Mouse (Mus musculus): ENCODE data around the gene Map1lc3b. TPM values are rescaled to one million over a fixed set of nuclear protein-coding genes. Genes with fewer than 3 reads are reported as not detected.

Map1lc3b gene
- polyA plus RNA-seq, 1 experiment from 2014 or later: 352 TPM

DNA sequence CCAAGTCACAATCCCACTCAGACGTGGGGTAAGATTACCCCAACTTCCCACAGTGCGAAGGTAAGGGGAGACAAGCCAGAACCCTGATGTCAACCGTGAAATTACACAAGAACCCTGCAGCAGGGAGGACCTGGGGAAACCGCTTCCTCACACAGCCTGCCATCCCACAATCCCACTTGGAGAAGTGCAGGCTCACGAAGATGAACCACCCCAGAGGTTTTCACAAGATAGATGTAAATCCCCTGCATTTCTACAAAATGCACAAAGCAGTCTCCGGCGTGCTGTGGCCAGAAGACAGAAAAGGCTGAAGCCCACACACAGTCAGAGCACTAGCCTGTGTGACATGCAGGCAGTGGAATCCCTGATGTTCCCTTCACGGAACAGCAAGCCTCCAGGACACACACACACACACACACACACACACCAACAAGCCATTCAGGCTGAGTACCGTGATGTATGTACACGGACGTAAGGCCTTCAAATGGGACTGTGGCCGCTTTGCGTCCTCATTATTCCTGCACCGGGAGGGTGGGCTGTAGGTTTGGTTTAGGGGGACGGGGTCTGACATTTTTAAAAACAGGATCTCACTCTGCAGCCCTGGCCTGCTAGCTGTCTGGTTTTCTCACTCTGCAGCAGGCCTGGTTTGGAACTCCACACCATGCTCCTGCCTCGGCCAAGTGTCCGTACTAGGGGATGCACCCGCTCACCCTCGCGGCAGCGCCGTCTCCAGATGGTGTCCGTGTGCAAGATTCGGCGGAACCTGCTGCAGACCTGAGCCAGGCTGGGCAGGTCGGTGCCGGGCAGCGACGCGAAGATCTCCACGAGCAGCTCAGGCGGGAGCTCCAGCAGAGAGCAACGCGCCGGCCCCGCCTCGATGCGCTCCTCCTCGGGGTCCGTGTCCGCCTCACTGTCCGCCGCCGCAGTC, 12.1 kb upstream of the Map1lc3b start:
- peak; percentile 67 for ATAC-seq (ENCODE audit: low FRiP score, low read depth)
- Histone ChIP-seq H3K9me3 (no peaks in the 10 kb centered on the region), H3K27me3 (no peaks in the 10 kb centered on the region), H3K4me2 (peak overlapping the region; percentile 91), H3K9ac (peak overlapping the region; percentile 88), H3K27ac (replicated peaks) (peak overlapping the region; percentile 79), H3K36me3 (no peaks in the 10 kb centered on the region), H3K4me3 (peak overlapping the region; percentile 95), H3K4me1 (replicated peaks) (peaks cover 37% of the 10 kb centered on the region)
- WGBS: 1% methylated on average over 43 of the region's 44 CpGs

DNA sequence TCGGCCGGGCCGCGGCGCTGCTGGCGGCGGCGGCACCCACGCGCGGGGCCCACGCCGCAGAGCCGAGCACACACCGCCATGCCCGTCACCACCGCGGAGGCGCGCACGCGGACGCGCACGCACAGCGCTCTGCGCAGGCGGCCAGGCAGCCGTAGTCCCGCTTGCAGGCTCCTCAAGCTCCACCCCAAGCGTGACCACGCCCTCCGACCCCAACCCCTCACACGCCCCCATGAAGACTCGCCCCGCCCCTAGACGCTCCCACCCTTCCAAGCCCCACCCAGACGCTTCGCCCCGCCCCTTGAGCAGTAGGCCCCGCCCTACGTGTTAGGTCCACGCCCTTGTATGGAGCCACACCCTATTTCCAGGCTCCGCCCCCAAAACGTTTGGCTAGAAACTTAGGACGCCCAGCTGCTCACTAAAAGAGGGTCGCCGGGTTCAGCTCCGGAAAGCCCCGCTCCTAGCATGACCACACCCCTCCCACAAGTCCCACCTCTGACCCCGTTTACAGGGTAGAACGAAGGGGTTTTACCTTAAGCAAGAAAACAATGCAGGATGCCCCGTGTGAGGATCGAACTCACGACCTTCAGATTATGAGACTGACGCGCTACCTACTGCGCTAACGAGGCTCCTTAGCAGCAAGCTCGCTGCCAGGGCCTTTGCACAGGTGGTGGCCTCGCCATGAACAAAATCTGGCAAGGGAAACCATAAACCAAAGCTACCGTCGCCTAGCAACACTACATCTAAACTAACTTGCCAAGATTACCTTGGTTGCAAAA, 11.3 kb upstream of the Map1lc3b start, which contains the start of gene Fbxo31:
Gene Fbxo31, minus strand, starts transcription at position 131 of the 776 bp plus-strand sequence.
- H3K4me3 ChIP-seq: peak within 1 kb of the TSS; percentile 95
- peaks cover 37% of the 10 kb centered on the region for H3K4me1 ChIP-seq (replicated peaks)
- peak within 1 kb of the TSS; percentile 91 for H3K4me2 ChIP-seq
- ATAC-seq (ENCODE audit: low FRiP score, low read depth): peak; percentile 91
- peak within 1 kb of the TSS; percentile 88 for H3K9ac ChIP-seq
- no peaks in the 10 kb centered on the region for H3K9me3 ChIP-seq
- 0 out of 2 replicates have a peak, but pooled peaks cover 3% of the 10 kb centered on the region for H3K27me3 ChIP-seq
- H3K27ac ChIP-seq (replicated peaks): peak within 1 kb of the TSS; percentile 79
- no peaks in the 10 kb centered on the region for H3K36me3 ChIP-seq
- under 1% methylated on average over 62 of the region's 63 CpGs for WGBS

DNA sequence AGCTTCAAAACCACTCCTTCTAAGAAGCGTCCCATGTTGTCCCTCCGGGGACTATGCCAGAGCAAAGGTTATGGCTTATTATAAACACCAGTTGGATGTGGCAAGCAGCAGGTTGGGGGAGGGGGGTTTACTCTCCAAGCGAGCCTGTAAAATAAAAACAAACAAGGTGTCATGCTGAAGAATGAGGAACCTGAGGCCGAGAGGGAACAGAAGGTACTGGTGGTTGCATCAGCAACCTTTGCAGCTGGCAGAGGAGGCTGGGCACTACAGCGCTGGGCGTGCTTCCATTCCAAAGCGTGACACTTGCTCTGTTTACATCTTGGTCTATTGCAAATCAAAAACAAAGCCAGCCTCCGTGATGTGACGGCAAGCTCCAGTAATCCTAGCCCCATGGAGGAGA, 9.7 kb upstream of the Map1lc3b start:
- Histone ChIP-seq H3K27ac (replicated peaks) (no peak overlapping the region), H3K4me2 (no peak overlapping the region), H3K9ac (no peak overlapping the region), H3K4me3 (no peak overlapping the region), H3K36me3 (no peaks in the 10 kb centered on the region), H3K27me3 (0 out of 2 replicates have a peak, but pooled peaks cover 3% of the 10 kb centered on the region), H3K9me3 (no peaks in the 10 kb centered on the region), H3K4me1 (replicated peaks) (peaks cover 33% of the 10 kb centered on the region)
- ATAC-seq (ENCODE audit: low FRiP score, low read depth): no peak
- WGBS: 44% methylated on average over 9 of the region's 9 CpGs

DNA sequence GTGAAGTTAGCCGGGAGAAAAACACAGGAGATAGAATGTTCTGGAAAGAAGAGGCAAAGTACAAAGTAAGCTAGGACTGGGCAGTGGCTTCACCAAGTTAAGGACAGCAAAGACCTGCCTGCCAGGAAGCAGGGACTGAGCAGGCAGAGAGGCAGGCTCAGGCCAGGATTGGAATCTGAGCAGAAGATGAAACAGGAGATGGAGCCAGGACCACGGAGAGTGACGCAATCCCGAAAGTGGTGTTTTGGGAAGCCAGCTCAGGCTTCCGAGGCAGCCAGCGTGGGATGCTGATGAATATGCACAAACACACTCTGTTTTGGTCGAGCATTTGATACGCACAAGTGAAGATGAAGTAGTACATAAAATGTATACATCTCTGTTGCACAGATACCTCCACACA, 6.5 kb upstream of the Map1lc3b start:
- H3K27ac ChIP-seq (replicated peaks): no peak overlapping the region
- H3K4me3 ChIP-seq: no peak overlapping the region
- 69% methylated on average over 8 of the region's 8 CpGs for WGBS
- H3K27me3 ChIP-seq: 0 out of 2 replicates have a peak, but pooled peaks cover 3% of the 10 kb centered on the region
- no peak overlapping the region for H3K9ac ChIP-seq
- ATAC-seq (ENCODE audit: low FRiP score, low read depth): no peak
- H3K4me1 ChIP-seq (replicated peaks): peaks cover 14% of the 10 kb centered on the region; the same call in 1 of the 2 replicates
- H3K4me2 ChIP-seq: no peak overlapping the region
- no peaks in the 10 kb centered on the region for H3K9me3 ChIP-seq
- H3K36me3 ChIP-seq: no peaks in the 10 kb centered on the region

DNA sequence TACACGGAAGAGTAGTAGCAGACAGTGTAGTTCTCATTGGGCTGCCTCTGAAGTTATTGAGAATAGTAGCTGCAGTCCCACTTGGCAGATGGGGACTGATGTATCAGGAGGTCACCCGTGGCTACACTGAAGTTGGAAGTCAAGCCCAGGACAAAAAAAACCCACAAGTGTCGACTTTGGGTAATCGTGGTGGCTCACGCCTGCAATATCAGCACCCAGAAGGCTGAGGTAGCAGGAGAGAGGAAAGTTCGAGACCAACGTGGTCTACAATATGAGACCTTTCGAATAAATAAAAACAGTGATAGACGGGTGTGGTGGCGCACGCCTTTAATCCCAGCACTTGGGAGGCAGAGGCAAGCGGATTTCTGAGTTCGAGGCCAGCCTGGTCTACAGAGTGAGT, 5.4 kb upstream of the Map1lc3b start:
- 43% methylated on average over 13 of the region's 13 CpGs for WGBS
- H3K9me3 ChIP-seq: no peaks in the 10 kb centered on the region
- H3K27ac ChIP-seq (replicated peaks): no peak overlapping the region
- peak overlapping the region; percentile 71; the same call in 1 of the 2 replicates for H3K9ac ChIP-seq
- H3K4me1 ChIP-seq (replicated peaks): peaks cover 12% of the 10 kb centered on the region
- 0 out of 2 replicates have a peak, but pooled peaks cover 3% of the 10 kb centered on the region for H3K27me3 ChIP-seq
- no peaks in the 10 kb centered on the region for H3K36me3 ChIP-seq
- peak overlapping the region; percentile 59 for H3K4me3 ChIP-seq
- no peak for ATAC-seq (ENCODE audit: low FRiP score, low read depth)
- peak overlapping the region; percentile 63 for H3K4me2 ChIP-seq

DNA sequence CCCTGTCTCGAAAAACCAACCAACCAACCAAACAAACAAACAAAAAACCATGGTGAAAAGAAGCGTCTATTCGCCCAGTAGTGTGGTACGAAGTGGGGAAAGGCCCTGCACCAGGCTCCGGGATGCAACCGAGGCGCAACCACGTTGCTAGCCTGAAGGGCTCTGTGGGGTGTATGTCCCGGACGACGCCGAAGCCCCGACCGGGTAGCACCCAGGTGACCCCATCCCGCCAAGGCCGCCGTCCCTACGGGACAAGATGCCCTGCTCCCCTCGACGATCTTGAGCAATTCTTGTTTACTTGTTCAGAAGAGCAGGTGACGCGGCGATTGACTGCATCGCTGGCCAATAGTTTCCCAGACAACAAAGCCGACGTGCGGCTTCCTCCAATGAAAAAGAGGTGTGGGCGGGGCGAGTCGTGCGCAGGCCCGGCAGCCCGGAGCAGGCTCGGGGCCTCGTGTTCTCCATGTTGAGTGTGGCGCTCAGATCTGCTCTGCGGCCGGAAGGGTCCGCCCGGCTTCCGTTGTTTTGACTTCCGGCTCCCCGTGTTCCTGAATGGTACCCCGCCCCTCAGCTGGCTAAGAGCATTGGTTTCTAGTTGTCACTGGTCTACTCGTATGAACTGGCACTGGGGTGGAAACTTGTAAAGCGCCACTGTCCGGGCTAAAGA, 4.9 kb upstream of the Map1lc3b start:
- Histone ChIP-seq H3K27ac (replicated peaks) (peak overlapping the region; percentile 74), H3K36me3 (no peaks in the 10 kb centered on the region), H3K4me3 (peak overlapping the region; percentile 59), H3K27me3 (0 out of 2 replicates have a peak, but pooled peaks cover 3% of the 10 kb centered on the region), H3K4me2 (peak overlapping the region; percentile 63), H3K9ac (peak overlapping the region; percentile 71), H3K4me1 (replicated peaks) (peaks cover 14% of the 10 kb centered on the region), H3K9me3 (no peaks in the 10 kb centered on the region)
- 1% methylated on average over 47 of the region's 47 CpGs for WGBS
- ATAC-seq (ENCODE audit: low FRiP score, low read depth): peak; percentile 95

DNA sequence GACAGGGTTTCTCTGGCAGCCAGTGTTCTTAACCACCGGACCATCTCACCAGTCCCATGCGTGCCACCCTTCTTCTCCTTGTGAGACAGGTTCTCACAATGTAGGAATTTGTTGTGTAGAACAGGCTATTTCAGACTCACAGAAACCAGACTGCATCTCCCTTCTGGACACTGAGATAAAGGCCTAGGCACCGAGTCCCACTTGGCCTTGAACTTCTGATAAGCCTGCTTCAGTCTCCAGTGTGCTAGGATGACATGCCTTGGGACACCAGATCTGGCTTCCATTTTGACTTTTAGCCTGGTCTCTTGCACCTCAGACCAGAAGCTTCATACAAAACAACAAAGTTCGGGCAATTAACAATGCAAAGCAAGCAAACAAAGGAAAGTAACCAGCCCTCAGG, 1.4 kb upstream of the Map1lc3b start:
- H3K9ac ChIP-seq: no peak overlapping the region
- ATAC-seq (ENCODE audit: low FRiP score, low read depth): no peak
- no peak overlapping the region for H3K4me3 ChIP-seq
- H3K27ac ChIP-seq (replicated peaks): no peak overlapping the region
- peaks cover 38% of the 10 kb centered on the region for H3K4me1 ChIP-seq (replicated peaks)
- no peaks in the 10 kb centered on the region for H3K36me3 ChIP-seq
- H3K27me3 ChIP-seq: 0 out of 2 replicates have a peak, but pooled peaks cover under 1% of the 10 kb centered on the region
- 85% methylated on average over 4 of the region's 4 CpGs for WGBS
- no peaks in the 10 kb centered on the region for H3K9me3 ChIP-seq
- no peak overlapping the region for H3K4me2 ChIP-seq

DNA sequence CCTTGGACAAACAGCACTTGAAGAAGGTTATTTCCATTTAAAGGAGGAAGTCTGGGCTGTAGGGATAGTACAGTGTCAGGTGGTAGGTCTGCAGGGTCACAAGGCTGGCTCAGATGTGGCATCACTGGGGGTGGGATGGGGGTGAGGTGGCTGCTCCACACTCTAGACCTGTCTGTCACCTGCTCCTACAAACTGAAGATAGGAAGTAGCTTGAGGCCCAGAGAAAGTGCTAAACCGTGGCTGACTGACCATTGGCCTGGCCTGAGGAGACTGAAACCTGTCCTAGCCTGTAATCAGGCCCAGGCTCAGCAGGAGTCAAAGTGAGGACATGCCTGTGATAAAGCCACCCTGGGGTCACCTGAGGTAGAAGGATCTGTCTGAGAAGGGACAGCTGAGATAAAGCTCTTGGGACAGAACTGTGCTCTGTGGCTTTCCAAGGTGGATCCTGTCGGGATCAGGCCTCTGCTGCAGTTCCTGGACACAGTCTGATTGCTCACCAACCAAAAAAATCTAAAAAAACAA, 895 bp upstream of the Map1lc3b start:
- ATAC-seq (ENCODE audit: low FRiP score, low read depth): no peak
- Histone ChIP-seq H3K27ac (replicated peaks) (peak overlapping the region; percentile 84), H3K9ac (no peak overlapping the region)

DNA sequence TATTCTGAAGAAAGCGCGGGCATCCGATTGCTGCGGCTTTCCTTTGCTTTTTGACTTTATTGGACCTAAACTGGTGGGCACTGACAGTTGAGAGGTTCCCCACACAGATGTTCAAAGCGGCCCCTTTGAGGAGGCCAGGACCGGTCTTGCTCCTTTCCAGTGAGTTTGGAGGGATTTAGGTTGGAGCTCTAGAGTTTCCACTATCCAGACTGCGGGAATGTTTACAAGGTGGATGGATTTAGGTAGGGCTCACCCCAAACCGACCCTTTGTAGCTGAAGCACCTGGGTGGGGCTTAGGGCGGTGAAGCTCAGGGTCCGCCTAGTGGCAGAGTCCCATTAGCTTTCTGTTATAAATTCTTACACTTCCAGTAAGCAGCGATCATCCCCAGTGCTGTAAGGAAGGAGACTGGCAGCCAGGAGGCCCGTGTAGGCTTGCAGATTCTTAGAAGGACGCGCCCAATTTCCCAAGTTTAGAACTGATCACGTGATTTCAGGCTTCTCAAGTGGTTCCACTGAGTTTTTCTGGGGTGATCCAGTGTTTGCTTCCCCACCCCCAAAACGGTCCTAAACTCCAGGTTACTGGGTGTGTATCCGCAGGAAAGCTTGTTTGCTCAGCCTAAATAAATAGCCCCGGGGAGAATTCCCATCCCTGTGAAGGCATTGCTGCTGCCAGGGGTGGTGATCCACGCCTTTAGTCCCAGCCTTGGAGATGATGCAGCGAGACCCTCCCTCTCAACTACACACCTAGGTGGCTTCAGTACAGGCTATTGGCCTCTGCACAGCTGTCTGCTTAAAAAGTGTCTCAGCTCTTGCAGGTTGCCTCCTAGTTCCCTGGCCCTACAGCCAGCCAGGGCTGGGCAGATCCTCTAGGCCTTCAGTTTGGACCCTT, 1.3 kb downstream of the Map1lc3b start:
- Histone ChIP-seq H3K9ac (peak overlapping the region; percentile 85), H3K27ac (replicated peaks) (peak overlapping the region; percentile 84; the same call in 1 of the 2 replicates), H3K4me2 (peak overlapping the region; percentile 87), H3K9me3 (no peaks in the 10 kb centered on the region), H3K4me1 (replicated peaks) (peaks cover 29% of the 10 kb centered on the region), H3K27me3 (no peaks in the 10 kb centered on the region), H3K4me3 (peak overlapping the region; percentile 88), H3K36me3 (peaks cover 18% of the 10 kb centered on the region)
- WGBS: 17% methylated on average over 20 of the region's 20 CpGs
- ATAC-seq (ENCODE audit: low FRiP score, low read depth): no peak

More for the DNA sequence above, 895 bp upstream of the Map1lc3b start:
- peaks cover 38% of the 10 kb centered on the region for H3K4me1 ChIP-seq (replicated peaks)
- H3K36me3 ChIP-seq: no peaks in the 10 kb centered on the region; the same call in 1 of the 2 replicates
- H3K4me2 ChIP-seq: peak overlapping the region; percentile 87
- H3K27me3 ChIP-seq: no peaks in the 10 kb centered on the region
- no peak overlapping the region for H3K4me3 ChIP-seq
- no peaks in the 10 kb centered on the region for H3K9me3 ChIP-seq
- WGBS: 53% methylated on average over 2 of the region's 2 CpGs

DNA sequence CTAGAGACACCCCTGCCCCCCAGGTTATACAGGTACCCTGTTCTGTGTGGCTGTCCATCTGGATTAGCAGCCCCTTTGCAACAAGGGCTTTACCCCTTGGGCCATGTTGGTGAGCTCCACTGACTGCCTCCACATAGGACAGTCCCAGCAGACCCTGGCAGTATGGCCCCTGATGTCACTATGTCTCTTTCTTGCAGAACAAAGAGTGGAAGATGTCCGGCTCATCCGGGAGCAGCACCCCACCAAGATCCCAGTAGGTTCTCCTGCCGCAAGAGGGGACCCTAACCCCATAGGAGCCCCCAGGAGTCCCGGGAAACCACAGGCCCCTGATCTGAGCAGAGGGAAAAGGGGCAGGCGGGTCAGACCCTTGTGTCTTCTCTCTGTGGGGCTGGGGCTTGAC, 3.1 kb downstream of the Map1lc3b start:
- H3K9me3 ChIP-seq: no peaks in the 10 kb centered on the region
- H3K36me3 ChIP-seq: peaks cover 31% of the 10 kb centered on the region
- peaks cover 29% of the 10 kb centered on the region for H3K4me1 ChIP-seq (replicated peaks)
- H3K27me3 ChIP-seq: no peaks in the 10 kb centered on the region
- 92% methylated on average over 5 of the region's 5 CpGs for WGBS
- H3K9ac ChIP-seq: no peak overlapping the region
- no peak overlapping the region for H3K27ac ChIP-seq (replicated peaks)
- H3K4me3 ChIP-seq: no peak overlapping the region
- no peak for ATAC-seq (ENCODE audit: low FRiP score, low read depth)
- no peak overlapping the region for H3K4me2 ChIP-seq

Measured in hindbrain, embryonic 15.5 days (tissue).